Mouse (Mus musculus) spleen, embryonic (tissue): ENCODE measurements at regions not wholly inside any gene's neighbourhood (a gene's known extent, or its start where the extent isn't known, plus 50 kb on each side); places are given as distances from the start of the nearest gene placed in this dataset.

Source experiments
- CTCF ChIA-PET: fragments of 350-600 bp; sonication (Branson Sonifier 250); formaldehyde crosslinking; loops from one replicate; lab custom pipeline; 2022; lab: Charles Lee

DNA sequence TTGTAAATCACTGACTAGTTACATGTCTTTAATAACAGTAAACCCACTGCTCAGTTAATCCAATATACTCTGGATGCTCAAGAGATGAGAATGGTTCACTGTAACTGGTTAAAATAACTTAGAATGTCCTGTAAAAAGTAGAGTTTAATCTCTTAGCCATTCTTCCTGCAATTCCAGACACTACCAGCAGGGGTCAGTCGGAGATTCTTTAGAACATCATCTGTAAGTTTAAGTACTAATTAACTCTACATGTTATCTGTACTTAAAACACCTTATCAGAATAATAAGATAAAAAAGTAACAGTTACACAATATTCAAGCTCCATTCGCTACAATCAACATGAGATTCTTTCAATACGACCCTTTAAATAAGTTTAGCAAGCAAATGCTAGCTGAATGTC lies 58.7 kb upstream of the Olig3 start:
- CTCF ChIA-PET = no interaction called here

DNA sequence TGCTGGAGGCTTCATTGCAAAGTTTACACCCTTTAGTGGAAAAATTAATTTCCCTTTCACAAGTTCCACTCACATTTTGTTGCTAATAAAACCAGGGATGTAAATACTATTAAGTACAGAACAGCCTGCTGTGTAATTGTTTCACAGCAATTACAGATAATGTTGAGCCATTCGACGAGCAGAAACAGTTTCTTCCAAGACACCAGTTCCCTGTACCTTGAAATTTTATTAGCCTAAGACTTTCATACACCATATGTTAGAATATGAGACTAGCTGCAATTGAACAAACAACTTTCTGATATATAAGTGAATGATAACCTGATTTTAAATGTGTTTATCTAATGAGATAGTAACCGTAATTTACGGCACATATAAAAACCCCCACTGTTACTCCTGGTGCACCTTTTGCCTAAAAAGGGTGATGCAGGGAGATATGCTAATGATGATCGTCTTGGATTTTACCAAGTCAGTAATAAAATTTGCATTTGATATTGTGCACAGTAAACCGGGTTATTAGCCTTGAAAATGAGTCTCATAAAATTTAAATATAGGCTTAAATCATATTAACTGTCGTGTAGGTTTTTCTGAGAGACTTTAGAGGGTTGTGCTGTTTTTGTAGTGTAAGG lies 60.8 kb upstream of the Olig3 start:
- CTCF ChIA-PET = no interaction called here

DNA sequence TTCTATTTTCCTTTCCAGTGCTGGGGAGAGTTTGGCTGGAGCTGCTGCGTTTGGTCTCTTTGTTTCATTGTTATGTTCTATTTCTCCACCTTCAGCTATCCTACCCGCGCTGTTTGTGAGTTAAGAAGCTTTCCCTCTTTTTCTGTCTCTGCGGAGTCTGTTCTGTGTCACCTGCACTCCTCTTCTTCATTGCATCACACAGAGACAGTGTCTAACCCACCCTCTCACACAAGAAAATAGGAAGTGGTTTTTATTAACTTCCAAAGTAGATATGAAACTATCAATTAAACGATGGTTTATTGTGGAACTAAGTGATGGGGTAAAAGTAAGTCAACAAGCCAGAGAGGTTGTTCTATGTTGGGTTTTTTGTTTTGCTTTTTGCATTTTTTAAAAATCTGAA lies 64.9 kb upstream of the Olig3 start:
- CTCF ChIA-PET = no interaction called here

DNA sequence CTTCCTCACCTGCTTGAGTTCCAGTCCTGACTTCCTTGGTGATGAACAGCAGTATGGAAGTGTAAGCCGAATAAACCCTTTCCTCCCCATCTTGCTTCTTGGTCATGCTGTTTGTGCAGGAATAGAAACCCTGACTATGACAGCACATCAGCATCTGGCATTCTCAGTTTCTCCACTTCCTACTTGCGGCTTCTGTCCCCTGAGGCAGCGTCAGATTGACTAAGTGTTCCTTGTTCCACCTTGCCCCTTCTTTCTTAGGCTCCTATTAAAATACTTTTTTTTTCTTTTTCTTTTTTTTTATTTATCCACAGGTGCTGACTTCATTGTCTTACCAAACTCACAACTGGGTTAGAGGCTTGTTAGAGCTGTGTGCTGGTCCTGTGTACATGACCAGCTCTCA lies 65.3 kb upstream of the Olig3 start:
- CTCF ChIA-PET = interaction anchor here (0.7 kb wide), 1 partner anchor 276 kb away, joined by 4 read pairs; no protein-coding TSS in a partner anchor

DNA sequence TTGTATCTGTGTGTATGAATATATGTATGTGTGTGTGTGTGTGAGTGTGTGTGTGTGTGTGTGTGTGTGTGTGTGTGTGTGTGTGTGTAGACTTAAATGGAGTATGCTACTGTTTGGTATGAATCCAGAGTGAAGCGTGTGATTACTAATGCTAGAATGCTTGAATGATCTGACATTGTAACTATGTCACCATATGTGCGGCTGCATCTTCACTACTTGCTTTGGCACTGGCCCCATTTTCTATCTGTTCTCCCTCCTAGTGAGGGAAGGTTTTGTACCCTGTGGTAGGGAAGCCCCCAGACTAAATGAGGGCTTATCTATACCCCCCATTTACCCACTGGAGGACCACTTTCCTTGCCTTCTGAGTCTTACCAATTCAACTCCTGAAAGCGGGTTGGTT lies 74.2 kb upstream of the Olig3 start:
- CTCF ChIA-PET = no interaction called here

DNA sequence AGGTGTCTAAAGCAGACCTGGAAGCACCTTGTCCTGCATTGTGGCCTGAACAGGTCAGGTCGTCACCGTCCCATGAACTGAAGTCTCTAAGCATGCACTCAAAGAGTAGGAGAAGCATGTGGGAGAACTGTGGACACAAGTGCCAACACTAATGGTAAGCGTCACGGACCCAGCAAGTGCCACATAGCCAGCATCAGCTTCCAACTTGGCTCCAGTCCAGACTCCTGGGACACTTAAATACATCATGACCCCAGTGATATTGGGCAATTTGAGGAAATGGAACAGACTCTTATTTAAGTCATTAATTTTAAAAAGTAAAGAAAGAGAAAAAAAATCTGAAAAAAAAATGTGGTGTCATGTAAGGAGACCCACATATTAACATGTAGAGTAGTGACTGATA lies 75.3 kb upstream of the Olig3 start:
- CTCF ChIA-PET = no interaction called here

DNA sequence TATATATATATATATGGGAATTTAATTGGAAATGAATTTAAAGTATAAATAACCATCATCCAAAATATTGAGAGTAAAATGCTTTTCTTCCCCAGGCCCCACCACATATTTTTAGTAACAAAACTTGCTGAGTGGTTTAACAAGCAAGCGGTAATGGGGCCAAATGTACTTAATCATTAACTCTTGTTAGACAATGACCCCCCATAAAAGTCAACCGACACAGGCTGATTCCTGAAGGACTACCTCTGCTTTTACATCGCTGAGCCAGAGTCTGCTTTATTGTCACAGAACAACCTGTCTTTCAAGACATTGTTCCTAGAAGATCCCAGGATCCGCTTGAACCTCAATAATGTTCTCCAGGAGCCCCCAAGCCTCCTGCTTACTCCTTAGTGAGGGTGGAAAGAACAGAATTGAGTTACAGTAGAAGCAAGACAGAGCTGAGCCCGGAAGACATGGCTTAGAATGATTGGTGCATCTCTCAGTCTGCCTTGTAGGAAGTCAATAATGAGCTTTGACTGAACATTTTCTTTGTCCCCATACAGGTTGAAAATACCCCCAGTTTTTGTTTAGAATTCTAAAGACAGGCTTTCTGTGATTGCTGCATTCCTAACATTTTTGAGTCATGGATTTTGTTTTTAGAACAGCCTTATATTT lies 78.0 kb upstream of the Olig3 start:
- CTCF ChIA-PET = interaction anchor here (0.6 kb wide), 1 partner anchor 11 kb away, joined by 3 read pairs; no protein-coding TSS in a partner anchor

DNA sequence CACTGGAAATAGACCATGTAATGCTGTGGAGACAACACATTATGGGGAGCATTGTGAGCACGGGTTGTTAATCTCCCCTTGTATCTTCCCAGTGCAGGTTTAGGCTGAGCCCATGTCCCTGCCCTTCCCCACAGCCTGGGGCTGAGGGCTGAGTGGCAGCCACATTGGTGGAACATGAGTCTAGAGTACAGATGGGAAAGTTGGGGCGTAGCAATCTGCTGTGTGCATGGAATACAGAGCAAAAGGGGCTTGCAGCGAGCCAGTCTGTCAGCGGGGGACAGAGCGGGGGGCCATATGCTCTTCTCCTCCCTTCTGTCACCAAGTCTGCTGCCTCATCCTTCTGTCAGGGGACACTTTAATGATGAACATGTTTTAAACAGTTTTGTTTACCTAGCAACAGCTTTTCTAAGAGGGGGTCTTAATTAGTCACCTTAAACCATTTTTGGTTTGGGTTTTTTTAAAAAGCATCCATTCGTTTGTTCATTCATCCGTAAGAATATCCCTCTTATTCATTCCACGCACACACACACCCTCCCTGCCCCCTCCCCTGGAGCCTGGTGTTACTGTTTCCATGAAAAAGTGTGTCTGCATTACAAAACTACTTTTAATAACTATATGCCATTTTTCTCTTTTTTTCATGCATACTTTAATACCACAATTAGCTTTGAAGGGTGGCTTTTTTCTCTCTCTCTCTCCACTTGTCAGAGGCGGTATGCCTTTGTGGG lies 79.1 kb upstream of the Olig3 start:
- CTCF ChIA-PET = no interaction called here

DNA sequence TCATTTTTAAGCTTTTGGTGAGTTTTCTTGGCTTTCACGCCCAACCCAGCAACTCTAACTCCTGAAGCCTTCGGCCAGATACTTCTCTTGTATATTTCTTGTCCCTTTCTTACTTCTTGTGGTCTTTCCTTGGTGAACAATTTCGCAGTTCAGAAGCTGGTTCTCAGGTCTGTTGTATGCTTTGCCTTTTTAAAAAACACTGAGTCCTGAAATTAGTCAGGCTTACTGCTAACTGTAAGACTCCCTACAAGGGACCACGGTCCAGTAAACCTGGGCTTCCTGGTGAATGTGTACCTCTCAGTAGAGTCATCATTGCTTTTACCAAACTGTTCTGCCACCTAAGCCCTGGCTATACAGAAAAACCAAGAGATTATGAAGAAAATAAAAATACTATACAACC lies 81.3 kb upstream of the Olig3 start:
- CTCF ChIA-PET = interaction anchor here (0.5 to 0.6 kb wide), 2 partner anchors 86 to 245 kb away, joined by 3 to 4 read pairs; no protein-coding TSS in a partner anchor

DNA sequence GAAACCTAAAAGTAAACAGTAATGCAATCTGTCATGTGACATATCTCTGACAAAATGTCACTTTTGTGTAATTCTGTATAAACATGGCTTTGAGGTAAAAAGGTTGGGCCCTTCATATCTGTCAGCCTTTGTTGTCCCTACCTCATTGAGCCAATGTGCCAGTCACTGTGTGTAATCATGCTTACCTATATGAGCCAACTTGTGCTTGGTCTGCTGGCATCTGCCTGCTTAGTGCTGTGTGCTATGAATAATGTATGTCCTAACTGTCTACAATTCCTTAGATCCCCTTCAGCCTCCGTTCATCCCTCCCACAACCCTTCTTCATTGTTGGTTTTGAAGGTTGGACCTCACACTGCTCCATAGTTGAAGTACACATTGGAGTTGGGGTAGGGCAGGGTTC lies 86.9 kb upstream of the Olig3 start:
- CTCF ChIA-PET = no interaction called here

DNA sequence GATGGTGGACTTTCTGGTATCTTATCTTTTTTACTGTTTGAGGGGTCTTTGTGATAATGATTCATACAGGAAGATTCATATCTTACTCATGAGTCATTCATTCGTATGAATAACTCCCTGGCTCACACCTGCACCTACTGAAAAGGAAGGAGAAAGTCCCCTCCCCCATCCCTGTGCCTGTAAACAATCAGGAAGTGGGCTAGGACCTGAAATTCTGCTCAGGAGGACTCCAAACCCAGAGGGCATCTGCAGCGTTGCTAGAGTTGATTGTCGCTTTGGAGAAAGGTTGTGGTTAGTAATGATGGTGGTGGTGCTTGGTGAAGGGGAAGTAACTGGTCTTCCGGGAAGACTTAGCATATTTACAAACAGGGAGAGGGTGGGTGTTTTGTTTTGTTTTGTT lies 88.3 kb upstream of the Olig3 start:
- CTCF ChIA-PET = interaction anchor here (0.6 kb wide), 1 partner anchor 10 kb away, joined by 3 read pairs; no protein-coding TSS in a partner anchor

DNA sequence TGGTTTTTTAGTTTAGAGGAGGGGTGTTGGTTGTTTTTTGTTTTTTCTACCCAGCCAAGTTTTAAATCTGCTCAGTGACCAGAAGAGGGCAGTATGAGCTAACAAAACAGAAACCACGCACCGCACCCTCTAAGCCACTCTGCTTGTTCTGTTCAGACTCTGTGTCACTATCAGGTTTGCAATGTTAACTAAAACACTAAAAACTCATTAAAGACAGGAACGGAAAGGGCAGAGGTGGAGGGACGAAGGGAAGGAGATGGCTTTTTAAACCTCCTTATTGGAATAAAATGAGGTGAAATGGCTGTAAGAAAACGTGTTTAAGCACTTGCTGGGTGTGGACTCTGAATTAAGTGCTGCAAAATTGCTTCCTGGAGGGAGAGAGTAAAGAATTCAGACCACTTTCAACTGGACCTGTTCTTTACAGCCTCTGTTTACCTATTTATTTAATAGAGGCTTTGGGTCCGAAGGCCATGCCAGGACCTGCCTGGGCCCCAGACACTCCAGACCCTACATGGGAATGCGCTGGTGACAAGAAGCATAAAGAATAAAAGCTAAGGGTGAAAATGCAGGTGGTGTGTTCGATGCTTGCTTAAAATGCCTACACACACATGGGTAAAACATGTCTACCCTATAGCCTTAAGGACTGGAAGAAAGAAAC lies 116.1 kb upstream of the Olig3 start:
- CTCF ChIA-PET = interaction anchor here (0.6 kb wide), 1 partner anchor 261 kb away, joined by 3 read pairs; no protein-coding TSS in a partner anchor

DNA sequence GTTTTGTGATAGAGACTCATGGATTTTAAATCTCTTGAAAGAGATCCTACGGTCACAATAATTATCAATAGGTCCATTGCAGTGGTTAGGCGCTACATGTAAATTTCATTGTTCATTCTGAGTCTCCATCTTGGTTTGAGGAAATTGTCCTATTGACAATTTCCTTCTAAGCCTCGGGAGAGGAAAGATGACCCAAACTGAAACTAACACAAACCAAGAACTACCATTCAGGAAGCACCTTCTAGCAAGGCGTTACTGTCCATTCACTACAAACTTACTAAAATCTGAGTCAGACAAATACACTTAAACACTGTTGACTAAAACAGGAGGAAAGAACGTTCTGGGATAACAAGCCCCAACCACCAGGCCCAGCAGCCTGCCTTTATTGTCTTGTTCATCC lies 140.1 kb upstream of the Olig3 start:
- CTCF ChIA-PET = no interaction called here

DNA sequence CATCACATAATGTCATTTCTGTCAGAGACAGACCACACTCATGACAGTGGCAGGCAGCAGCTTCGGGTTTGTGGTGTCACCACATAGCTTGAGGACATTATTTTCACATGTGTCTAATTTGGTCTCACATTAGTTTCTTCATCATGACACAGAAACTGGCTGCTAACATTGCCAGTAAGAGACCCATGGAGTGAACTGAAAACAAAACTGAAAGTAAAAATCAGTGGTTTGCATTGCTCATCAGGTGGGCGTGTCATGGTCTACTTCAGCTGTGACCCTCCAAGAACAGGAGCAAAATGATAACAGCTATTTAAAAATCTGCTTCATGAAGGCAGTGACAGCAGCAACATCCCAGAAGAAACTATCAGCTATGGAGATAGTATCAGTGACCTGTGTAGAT lies 146.6 kb upstream of the Olig3 start:
- CTCF ChIA-PET = no interaction called here

DNA sequence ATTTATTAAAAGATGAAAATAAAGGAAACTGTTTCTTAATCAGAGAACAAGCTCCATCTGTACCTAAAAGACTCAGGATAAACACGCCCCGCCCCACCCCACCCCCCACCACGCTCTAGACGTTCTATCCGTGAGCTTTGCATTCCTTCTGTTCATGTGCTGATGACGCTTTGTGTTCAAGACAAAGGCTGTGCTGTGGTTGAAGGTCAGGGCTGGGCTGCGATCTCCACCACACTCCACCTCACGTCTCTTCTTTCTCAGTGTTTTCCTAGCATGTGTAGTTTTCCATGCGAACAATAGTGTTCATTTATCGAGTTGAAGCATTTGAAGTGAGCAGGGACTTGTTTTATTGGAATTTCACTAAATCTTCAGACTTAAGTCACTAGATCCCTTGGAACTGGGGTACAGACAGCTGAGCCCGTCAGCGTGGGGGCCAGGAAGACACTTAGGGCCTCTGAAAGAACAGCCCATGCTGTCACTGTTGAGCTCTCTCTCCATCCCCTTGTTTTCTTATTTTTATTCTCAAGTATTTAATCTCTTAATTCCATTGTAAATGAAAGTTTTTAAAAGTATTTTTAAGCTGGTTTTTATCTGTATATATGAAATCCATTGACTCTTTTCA lies 148.1 kb upstream of the Olig3 start:
- CTCF ChIA-PET = interaction anchor here (0.5 kb wide), 1 partner anchor 273 kb away, joined by 4 read pairs; no protein-coding TSS in a partner anchor

DNA sequence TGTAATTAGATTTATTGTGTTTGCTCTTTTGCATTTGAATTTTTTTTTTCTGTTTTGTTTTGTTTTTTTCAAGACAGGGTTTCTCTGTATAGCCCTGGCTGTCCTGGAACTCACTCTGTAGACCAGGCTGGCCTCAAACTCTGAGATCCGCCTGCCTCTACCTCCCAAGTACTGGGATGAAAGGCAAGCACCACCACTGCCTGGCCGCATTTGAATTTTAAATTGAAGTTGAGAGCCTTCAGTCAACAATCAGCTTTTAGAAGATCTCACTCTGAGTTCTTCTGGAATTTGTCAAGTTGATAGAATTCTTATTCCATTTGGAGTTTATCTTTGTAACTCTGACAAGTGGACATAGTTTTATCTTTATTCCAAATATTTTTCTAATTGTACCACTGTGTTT lies 148.8 kb upstream of the Olig3 start:
- CTCF ChIA-PET = no interaction called here

DNA sequence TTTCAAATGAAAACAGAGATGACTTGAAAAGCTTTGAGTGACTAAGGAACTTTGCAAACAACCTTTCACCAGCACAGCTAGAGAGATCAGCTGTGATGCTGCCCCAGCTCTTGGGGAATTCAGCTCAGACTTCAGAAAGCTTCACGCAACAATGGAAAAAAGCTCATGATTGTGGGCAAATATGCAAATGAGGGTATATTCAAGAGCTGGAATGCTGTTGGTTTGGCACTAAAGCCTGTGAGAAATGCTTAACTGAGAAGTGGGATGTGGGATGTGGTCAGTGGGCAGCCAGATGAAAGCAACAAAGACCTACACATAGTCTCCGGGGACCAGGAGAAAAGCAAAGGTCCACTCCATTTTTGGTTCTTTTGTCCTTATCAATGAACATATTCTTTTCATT lies 156.0 kb upstream of the Olig3 start:
- CTCF ChIA-PET = no interaction called here

DNA sequence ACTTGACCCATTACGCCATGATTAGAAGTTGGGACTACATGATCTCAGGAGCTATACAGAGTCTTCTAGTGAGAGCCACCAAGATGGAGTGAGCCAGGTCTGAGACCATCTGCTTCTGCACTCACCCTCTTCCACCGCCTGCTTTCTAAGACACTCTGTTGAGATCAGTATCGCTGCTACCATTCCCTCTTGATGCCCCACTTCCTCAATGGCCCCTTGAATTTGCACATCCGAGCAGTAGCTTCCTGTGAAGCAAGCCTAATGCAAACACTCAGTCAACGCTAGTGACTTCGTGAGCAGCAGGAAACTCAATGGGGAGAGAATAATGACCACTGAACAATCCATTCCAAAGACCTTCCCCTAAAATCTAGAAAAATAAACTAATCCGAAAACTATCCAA lies 160.7 kb upstream of the Olig3 start:
- CTCF ChIA-PET = interaction anchor here (0.6 kb wide), 1 partner anchor 287 kb away, joined by 10 read pairs; no protein-coding TSS in a partner anchor

DNA sequence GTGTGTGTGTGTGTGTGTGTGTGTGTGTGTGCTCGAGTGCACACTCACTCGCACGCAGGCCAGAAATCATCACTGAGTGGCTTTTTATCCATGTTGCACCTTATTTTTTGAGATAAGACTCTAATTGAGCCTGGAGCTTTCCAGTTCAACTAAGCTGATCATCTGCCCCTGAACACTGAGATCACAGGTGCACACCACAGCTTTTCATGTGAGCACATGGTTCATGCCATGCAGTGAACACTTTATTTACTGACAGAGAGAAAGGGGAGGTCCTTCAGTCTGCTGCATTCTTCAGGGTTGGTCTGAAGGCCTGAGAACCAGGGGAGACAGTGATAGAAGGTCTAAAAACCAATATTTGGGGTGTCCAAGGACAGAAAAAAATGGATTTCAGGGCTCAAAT lies 161.7 kb upstream of the Olig3 start:
- CTCF ChIA-PET = interaction anchor here (0.7 kb wide), 1 partner anchor 186 kb away, joined by 12 read pairs; no protein-coding TSS in a partner anchor

DNA sequence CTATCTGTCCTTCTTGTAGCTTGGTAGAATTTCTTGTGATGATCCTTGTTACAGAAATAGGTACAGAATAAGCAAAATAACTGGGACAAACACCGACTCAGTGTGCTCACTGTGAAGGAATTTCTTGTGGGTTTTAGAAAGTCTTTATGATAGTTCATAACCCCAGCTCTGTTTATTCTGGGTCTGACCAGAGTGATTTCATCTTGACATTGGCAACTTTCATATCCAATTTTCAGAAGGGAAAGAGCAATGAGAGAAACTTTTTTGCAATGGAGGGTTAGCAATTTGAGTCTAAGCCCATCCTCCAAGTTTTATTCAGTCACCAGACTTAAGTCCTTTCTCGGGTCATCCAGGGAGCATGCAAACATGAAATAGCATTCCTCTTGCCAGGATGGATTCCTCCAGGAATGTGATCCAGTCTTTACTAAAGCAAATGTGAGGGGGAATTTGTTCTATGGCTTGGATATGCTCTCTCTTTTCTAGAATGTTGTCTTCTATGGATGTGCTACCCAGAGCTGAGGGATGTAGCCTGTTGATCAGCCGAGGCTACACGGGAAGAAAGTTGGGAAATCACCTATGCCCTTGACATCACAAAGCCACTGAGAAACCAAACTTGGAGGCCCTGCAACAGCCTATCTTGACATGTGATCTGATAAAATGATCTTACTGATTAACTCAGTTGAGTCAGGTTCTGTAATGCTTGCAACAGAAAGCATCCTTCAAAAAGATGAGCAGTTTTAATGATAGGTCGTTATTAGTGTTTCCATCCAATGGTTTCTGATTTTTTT lies 163.2 kb upstream of the Olig3 start:
- CTCF ChIA-PET = no interaction called here

DNA sequence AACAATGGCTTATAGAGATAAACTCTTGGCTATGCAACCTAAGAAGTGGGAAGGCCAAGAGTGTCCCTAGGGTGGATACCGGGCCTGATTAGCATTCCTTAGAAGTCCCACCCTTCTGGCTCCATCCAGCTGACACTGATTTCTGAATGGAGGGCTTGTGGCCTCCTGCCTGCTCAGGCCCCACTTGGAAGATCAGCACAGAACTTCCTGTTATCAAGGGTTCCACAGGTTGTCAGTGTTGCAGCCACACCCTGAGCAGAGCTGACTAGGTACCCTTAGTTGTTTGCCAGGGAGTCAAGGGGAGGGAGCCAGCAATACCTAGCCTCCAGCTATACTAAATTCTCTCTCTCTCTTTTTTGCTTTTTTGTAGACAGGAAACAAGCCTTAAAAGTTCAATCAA lies 164.1 kb upstream of the Olig3 start:
- CTCF ChIA-PET = no interaction called here
